Mouse (Mus musculus): ENCODE results near the gene Dlst. TPM values are rescaled to one million over a fixed set of nuclear protein-coding genes. Genes with fewer than 3 reads are reported as not detected.

The Dlst gene
- polyA plus RNA-seq, 2 experiments, result 59.2 to 73.7 TPM

DNA sequence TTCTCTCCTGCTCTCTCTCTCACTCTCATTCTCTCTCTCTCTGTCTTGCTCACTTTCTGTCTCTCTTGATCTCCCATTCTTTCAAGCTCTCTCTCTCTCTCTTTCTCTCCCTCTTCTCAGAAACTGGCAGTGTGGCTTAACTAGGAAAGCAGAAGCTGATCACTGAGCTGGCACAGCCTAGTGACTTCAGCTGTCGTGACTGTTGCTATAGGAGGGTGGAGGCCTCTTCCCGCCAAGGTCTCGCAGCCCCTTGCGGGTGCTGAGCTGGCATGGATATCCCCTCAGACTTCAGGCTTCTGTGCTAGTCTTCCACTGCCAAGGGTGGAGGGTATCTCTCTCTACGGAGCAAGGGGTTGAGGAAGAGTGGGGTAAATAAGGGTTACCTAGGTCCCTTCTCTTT lies 72.3 kb downstream of the Dlst start:
- no peaks in the 10 kb centered on the region for H3K9me3 ChIP-seq (ENCODE audit: control insufficient read depth, low read length)
- TF ChIP-seq CTCF (IDR thresholded peaks at IDR 0.05; ENCODE audit: low read depth), result no peak
- no peak for TF ChIP-seq EP300 (IDR thresholded peaks at IDR 0.05; ENCODE audit: low read depth)
- H3K27me3 ChIP-seq (ENCODE audit: control insufficient read depth, insufficient read depth, low read length), result peaks cover 7% of the 10 kb centered on the region
- H3K36me3 ChIP-seq (replicated peaks; ENCODE audit: control insufficient read depth, insufficient read depth, low read depth), result no peaks in the 10 kb centered on the region
- WGBS (ENCODE audit: insufficient replicate concordance), result 49% methylated on average over 5 of the region's 5 CpGs
- no peak for ATAC-seq (ENCODE audit: insufficient read depth)
- no peak overlapping the region for H3K4me3 ChIP-seq (ENCODE audit: insufficient read depth in 1 of 2, low read depth in 2 of 2, low read length in 2 of 2)
- H3K27ac ChIP-seq, result no peak overlapping the region
- no peak overlapping the region for H3K9ac ChIP-seq (replicated peaks)
- no peaks in the 10 kb centered on the region for H3K4me1 ChIP-seq (replicated peaks; ENCODE audit: control insufficient read depth in 2 of 2, insufficient read depth in 2 of 2, low read length in 1 of 2)
- no peak for DNase-seq (ENCODE audit: low read depth in 3 of 3, low spot score in 3 of 3)
- no peak overlapping the region for H3K4me2 ChIP-seq (ENCODE audit: low read depth)

DNA sequence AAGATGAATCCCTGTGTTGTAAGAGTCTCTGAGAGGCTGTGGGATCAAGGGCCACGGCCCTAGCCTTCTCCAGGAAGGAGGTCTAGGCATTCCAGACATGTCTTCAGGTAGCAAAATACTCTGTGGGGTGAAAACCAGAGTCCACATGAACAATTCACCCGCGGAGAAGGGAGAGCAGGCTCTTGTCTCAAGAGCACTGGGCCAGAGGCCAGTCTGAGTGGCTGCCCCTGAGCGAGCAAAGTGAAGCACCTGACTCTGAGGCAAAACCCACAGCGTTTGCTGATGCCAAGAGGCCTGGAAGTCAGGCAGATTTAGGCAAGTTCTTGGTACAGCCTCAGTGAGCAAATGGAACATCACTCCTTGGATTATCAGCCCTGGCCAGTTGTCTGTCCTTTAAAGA lies 73.5 kb downstream of the Dlst start:
- DNase-seq (ENCODE audit: low read depth in 3 of 3, low spot score in 3 of 3), result no peak
- Histone ChIP-seq H3K36me3 (replicated peaks; ENCODE audit: control insufficient read depth, insufficient read depth, low read depth) (no peaks in the 10 kb centered on the region), H3K27ac (no peak overlapping the region), H3K4me2 (ENCODE audit: low read depth) (no peak overlapping the region), H3K4me3 (ENCODE audit: insufficient read depth in 1 of 2, low read depth in 2 of 2, low read length in 2 of 2) (no peak overlapping the region), H3K9me3 (ENCODE audit: control insufficient read depth, low read length) (no peaks in the 10 kb centered on the region), H3K27me3 (ENCODE audit: control insufficient read depth, insufficient read depth, low read length) (peaks cover 5% of the 10 kb centered on the region), H3K9ac (replicated peaks) (no peak overlapping the region), H3K4me1 (replicated peaks; ENCODE audit: control insufficient read depth in 2 of 2, insufficient read depth in 2 of 2, low read length in 1 of 2) (no peaks in the 10 kb centered on the region)
- WGBS (ENCODE audit: insufficient replicate concordance), result 47% methylated on average over 5 of the region's 5 CpGs
- no peak for ATAC-seq (ENCODE audit: insufficient read depth)
- TF ChIP-seq CTCF (IDR thresholded peaks at IDR 0.05; ENCODE audit: low read depth), result no peak
- TF ChIP-seq EP300 (IDR thresholded peaks at IDR 0.05; ENCODE audit: low read depth), result no peak

Other genes starting within 250 kb of the Dlst start
- 0.12 and 0.21 TPM in 2 replicates for gene Ltbp2, start 234.3 kb upstream of the Dlst start, polyA plus RNA-seq (2012; rRNA removed)
- gene Ltbp2, start 234.3 kb upstream of the Dlst start, polyA plus RNA-seq (2014; fragmentation: Nextera tagmentation; extraction: Ambion mirVana), result 0.08 and 0.16 TPM in 2 replicates
- gene Fcf1, start 139.9 kb upstream of the Dlst start, polyA plus RNA-seq (2012; rRNA removed), result 45.8 and 86.1 TPM in 2 replicates
- 102 and 111 TPM in 2 replicates for gene Fcf1, start 139.9 kb upstream of the Dlst start, polyA plus RNA-seq (2014; fragmentation: Nextera tagmentation; extraction: Ambion mirVana)
- 15.4 and 16.1 TPM in 2 replicates for gene Arel1, start 139.9 kb upstream of the Dlst start, polyA plus RNA-seq (2012; rRNA removed)
- gene Arel1, start 139.9 kb upstream of the Dlst start, polyA plus RNA-seq (2014; fragmentation: Nextera tagmentation; extraction: Ambion mirVana), result 14.8 and 17.4 TPM in 2 replicates
- gene Ylpm1, start 114.5 kb upstream of the Dlst start, polyA plus RNA-seq (2012; rRNA removed), result 6.4 and 9.8 TPM in 2 replicates
- gene Ylpm1, start 114.5 kb upstream of the Dlst start, polyA plus RNA-seq (2014; fragmentation: Nextera tagmentation; extraction: Ambion mirVana), result 8.3 and 9.7 TPM in 2 replicates
- gene Prox2, start 74 bp upstream of the Dlst start, polyA plus RNA-seq (2012; rRNA removed), result 1.0 and 1.2 TPM in 2 replicates
- gene Prox2, start 74 bp upstream of the Dlst start, polyA plus RNA-seq (2014; fragmentation: Nextera tagmentation; extraction: Ambion mirVana), result 2.2 and 2.8 TPM in 2 replicates
- gene Rps6kl1, start 40.4 kb downstream of the Dlst start, polyA plus RNA-seq (2012; rRNA removed), result 0.31 and 0.57 TPM in 2 replicates
- gene Rps6kl1, start 40.4 kb downstream of the Dlst start, polyA plus RNA-seq (2014; fragmentation: Nextera tagmentation; extraction: Ambion mirVana), result 0.30 and 0.57 TPM in 2 replicates
- gene Pgf, start 67.0 kb downstream of the Dlst start, polyA plus RNA-seq (2012; rRNA removed), result 0.09 and 0.32 TPM in 2 replicates
- 0.08 and 0.34 TPM in 2 replicates for gene Pgf, start 67.0 kb downstream of the Dlst start, polyA plus RNA-seq (2014; fragmentation: Nextera tagmentation; extraction: Ambion mirVana)
- gene Eif2b2, start 108.6 kb downstream of the Dlst start, polyA plus RNA-seq (2012; rRNA removed), result 38.3 and 47.8 TPM in 2 replicates
- gene Eif2b2, start 108.6 kb downstream of the Dlst start, polyA plus RNA-seq (2014; fragmentation: Nextera tagmentation; extraction: Ambion mirVana), result 39.9 and 49.4 TPM in 2 replicates
- gene Mlh3, start 159.8 kb downstream of the Dlst start, polyA plus RNA-seq (2012; rRNA removed), result 1.7 and 2.0 TPM in 2 replicates
- 2.3 TPM in 2 replicates for gene Mlh3, start 159.8 kb downstream of the Dlst start, polyA plus RNA-seq (2014; fragmentation: Nextera tagmentation; extraction: Ambion mirVana)
- gene Acyp1, start 177.6 kb downstream of the Dlst start, polyA plus RNA-seq (2012; rRNA removed), result 24.2 and 27.1 TPM in 2 replicates
- 65.3 and 68.5 TPM in 2 replicates for gene Acyp1, start 177.6 kb downstream of the Dlst start, polyA plus RNA-seq (2014; fragmentation: Nextera tagmentation; extraction: Ambion mirVana)
- 0.02 TPM in 2 replicates for gene Zc2hc1c, start 177.8 kb downstream of the Dlst start, polyA plus RNA-seq (2012; rRNA removed)
- 0.03 and 0.19 TPM in 2 replicates for gene Zc2hc1c, start 177.8 kb downstream of the Dlst start, polyA plus RNA-seq (2014; fragmentation: Nextera tagmentation; extraction: Ambion mirVana)
- 6.6 and 8.8 TPM in 2 replicates for gene Nek9, start 228.5 kb downstream of the Dlst start, polyA plus RNA-seq (2012; rRNA removed)
- gene Nek9, start 228.5 kb downstream of the Dlst start, polyA plus RNA-seq (2014; fragmentation: Nextera tagmentation; extraction: Ambion mirVana), result 4.1 and 4.4 TPM in 2 replicates